ENCODE assay signal across 8 mouse cellular contexts in the genomic region with DNA sequence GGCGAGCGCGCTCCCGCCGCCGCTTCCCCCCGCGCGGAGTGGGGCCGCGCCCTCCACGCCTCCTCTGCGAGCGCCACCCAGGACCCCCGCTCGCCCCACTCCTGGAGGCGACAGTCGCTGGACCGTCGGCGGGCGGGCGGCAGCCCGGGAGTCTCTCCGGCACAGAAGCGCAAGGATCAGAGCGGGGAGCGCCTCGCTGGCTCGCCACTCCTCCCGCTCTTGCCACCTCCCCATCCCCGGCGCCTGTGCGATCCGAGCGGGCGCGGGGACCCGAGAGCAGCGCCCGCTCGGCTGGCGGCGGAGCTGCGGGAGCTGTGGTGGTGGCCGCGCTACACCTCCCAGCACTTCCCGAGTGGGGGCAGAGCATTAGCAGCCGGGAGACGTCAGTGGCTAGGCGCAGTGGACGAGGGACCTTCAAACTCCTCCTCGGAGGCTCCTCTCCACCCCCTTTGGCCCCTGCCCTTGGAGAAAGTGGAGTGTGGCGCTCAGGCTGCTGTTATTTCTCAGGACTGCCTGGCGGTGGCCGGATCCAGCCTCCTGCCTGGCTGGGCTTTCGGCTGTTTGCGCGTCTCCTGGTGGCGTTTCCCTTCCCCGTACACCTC. TPM values are rescaled to one million over a fixed set of nuclear protein-coding genes. Genes with fewer than 3 reads are reported as not detected.
A peak's percentile ranks its signal among the peaks of the same experiment; 100 is the strongest.
DNase-seq lines count a peak whose midpoint lies in the region; ATAC-seq lines count a peak whose summit lies in the region.

A gene (plus strand): TSS at position 113 of the 602 bp plus-strand sequence.

- H3K4me2 ChIP-seq in hindbrain, embryonic 12.5 days (replicated peaks): peak within 1 kb of the TSS; percentile 86

- peak within 1 kb of the TSS; percentile 94 for H3K27ac ChIP-seq in hindbrain, embryonic 12.5 days

- peak; percentile 87 for ATAC-seq in hindbrain, embryonic 12.5 days (ENCODE audit: low FRiP score)
- ATAC-seq in monocyte, adult 5-6 weeks (replicated peaks; ENCODE audit: insufficient number of reproducible peaks, low FRiP score, low TSS enrichment, poor library complexity, severe bottlenecking): no peak

- peaks cover 20% of the 10 kb centered on the region for H3K27me3 ChIP-seq in hindbrain, embryonic 12.5 days

- H3K9ac ChIP-seq in hindbrain, embryonic 12.5 days: peak within 1 kb of the TSS; percentile 89

- peaks cover 17% of the 10 kb centered on the region; the same call in 1 of the 2 replicates for H3K4me1 ChIP-seq in hindbrain, embryonic 12.5 days

- peak within 1 kb of the TSS; percentile 85 for H3K4me3 ChIP-seq in hindbrain, embryonic 12.5 days

- DNase-seq in adrenal gland, adult 2 months: peak; percentile 89
- DNase-seq in cerebellum, postnatal 25 days: peak; percentile 90 to 93
- peak; percentile 64 to 69 for DNase-seq in frontal cortex, postnatal 14 days (ENCODE audit: low spot score in 2 of 2)
- DNase-seq in layer of hippocampus, postnatal 25 days (ENCODE audit: extremely low spot score in 1 of 2, low spot score in 1 of 2): peak; percentile 57 to 71
- DNase-seq in lung, postnatal 10 days: peak; percentile 79
- peak; percentile 81 for DNase-seq in retina, embryonic 14.5 days (ENCODE audit: low spot score)

- H3K9me3 ChIP-seq in hindbrain, embryonic 12.5 days (replicated peaks): no peaks in the 10 kb centered on the region

- no peaks in the 10 kb centered on the region for H3K36me3 ChIP-seq in hindbrain, embryonic 12.5 days

- under 1% methylated on average over 60 of the region's 61 CpGs for WGBS in hindbrain, embryonic 12.5 days

RNA-seq across cellular contexts. Expression of the gene that starts here (rescaled TPM):
- 1 to 10 TPM; 4.9 to 5.1 TPM for total RNA-seq in adrenal gland, adult 2 months (2021)
- 0.51 and 1.2 TPM in 2 replicates for polyA plus RNA-seq in adrenal gland, adult 2 months (2012; rRNA removed)
- 21.5 and 21.7 TPM in 2 replicates for polyA plus RNA-seq in hindbrain, embryonic 12.5 days (2016; fragmentation: Nextera tagmentation; extraction: Ambion mirVana)
- 10 to 100 TPM; 36.8 to 48.3 TPM for total RNA-seq in layer of hippocampus, postnatal 25 days (2021)
- total RNA-seq in monocyte, adult 5-6 weeks (2017): 0.85 to 2.8 TPM in 2 of 3 replicates, not detected in the other

Comparison
In these comparisons a context has a peak if more than half of its experiments do, and no peak if none do; other contexts are left out.
1. RNA of the gene that starts here (total RNA-seq): 36.8 to 48.3 TPM in layer of hippocampus, postnatal 25 days; 4.9 to 5.1 TPM in adrenal gland, adult 2 months and 0.85 to 2.8 TPM in monocyte, adult 5-6 weeks; every median in the first group is over 4 times any median in the second.
2. RNA of the gene that starts here (polyA plus RNA-seq): 21.5 to 21.7 TPM in hindbrain, embryonic 12.5 days; 0.51 to 1.2 TPM in adrenal gland, adult 2 months; every median in the first group is over 10 times any median in the second.
3. Peak in every context shown above with its lines, with median percentiles within 50 percentile points of each other: DNase-seq.